Mouse (Mus musculus) spleen, adult 12 weeks (tissue): ENCODE data around the gene Ankrd24.
A peak's percentile ranks its signal among the peaks of the same experiment; 100 is the strongest.

Source experiments
- DNase-seq: peaks from one replicate; pipeline ENCODE4 v3.0.0; 2022; ENCODE audit warnings: low spot score

Ankrd24 gene

GRCm38 (mm10) chr10:81628390-81628789 lies at the start of gene Ankrd24:
Gene Ankrd24 (plus strand): TSS chr10:81628540.
- no peak for DNase-seq

GRCm38 (mm10) chr10:81579967-81580366 lies 48.4 kb upstream of the Ankrd24 start:
- no peak for DNase-seq

- DNase-seq, result no peak
Measured at GRCm38 (mm10) chr10:81580441-81581070, 47.8 kb upstream of the Ankrd24 start.

- no peak for DNase-seq
Measured at GRCm38 (mm10) chr10:81583347-81583746, 45.0 kb upstream of the Ankrd24 start.

- no peak for DNase-seq
Measured at GRCm38 (mm10) chr10:81588739-81589138, 39.6 kb upstream of the Ankrd24 start.

- DNase-seq, result no peak
Measured at GRCm38 (mm10) chr10:81591846-81592245, 36.5 kb upstream of the Ankrd24 start.

GRCm38 (mm10) chr10:81592631-81593030 lies 35.7 kb upstream of the Ankrd24 start:
- DNase-seq, result no peak

GRCm38 (mm10) chr10:81593223-81593622 lies 35.1 kb upstream of the Ankrd24 start:
- no peak for DNase-seq

- DNase-seq, result no peak
Measured at GRCm38 (mm10) chr10:81593935-81594334, 34.4 kb upstream of the Ankrd24 start.

GRCm38 (mm10) chr10:81595599-81595998 lies 32.7 kb upstream of the Ankrd24 start:
- DNase-seq, result no peak

- DNase-seq, result no peak
Measured at GRCm38 (mm10) chr10:81596611-81597010, 31.7 kb upstream of the Ankrd24 start.

- DNase-seq, result no peak
Measured at GRCm38 (mm10) chr10:81597137-81597950, 31.0 kb upstream of the Ankrd24 start.

- no peak for DNase-seq
Measured at GRCm38 (mm10) chr10:81598342-81598741, 30.0 kb upstream of the Ankrd24 start.

- no peak for DNase-seq
Measured at GRCm38 (mm10) chr10:81598871-81599270, 29.5 kb upstream of the Ankrd24 start.

- DNase-seq, result no peak
Measured at GRCm38 (mm10) chr10:81599630-81600029, 28.7 kb upstream of the Ankrd24 start.

- no peak for DNase-seq
Measured at GRCm38 (mm10) chr10:81600096-81600495, 28.2 kb upstream of the Ankrd24 start.

- peak; percentile 77 for DNase-seq
Measured at GRCm38 (mm10) chr10:81600738-81601203, 27.6 kb upstream of the Ankrd24 start, which contains the start of gene Tle6. Gene Tle6 (minus strand): TSS chr10:81601073.

- DNase-seq, result no peak
Measured at GRCm38 (mm10) chr10:81601396-81601905, 26.9 kb upstream of the Ankrd24 start.

- DNase-seq, result no peak
Measured at GRCm38 (mm10) chr10:81602741-81603151, 25.6 kb upstream of the Ankrd24 start.

GRCm38 (mm10) chr10:81604019-81604967 lies 24.0 kb upstream of the Ankrd24 start:
- DNase-seq, result no peak

GRCm38 (mm10) chr10:81604968-81605665 lies 23.2 kb upstream of the Ankrd24 start:
- peak; percentile 73 for DNase-seq
